In the genomic region with DNA sequence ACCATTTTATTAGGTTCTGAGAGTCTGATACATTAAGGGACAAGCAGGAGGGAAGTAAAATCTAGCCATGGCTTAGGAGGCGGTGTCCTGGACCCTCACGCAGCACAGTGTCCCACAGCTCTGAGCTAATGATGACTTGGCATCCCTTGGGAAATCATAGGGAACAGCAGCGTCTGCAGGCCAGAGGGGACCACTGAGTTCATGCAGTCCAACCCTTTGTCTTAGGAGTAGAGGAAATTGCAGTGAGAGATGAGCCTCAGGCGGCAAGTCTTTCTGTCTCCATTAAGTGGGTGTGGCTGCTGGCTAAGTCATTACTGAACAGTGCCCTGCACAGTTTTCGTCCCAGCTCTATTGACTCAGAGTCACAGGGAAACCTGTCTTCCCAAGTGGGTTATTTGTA, we compare ENCODE assay signal across 18 mouse cellular contexts.
DNase-seq lines count a peak whose midpoint lies in the region; ATAC-seq and TF ChIP-seq lines count a peak whose summit lies in the region.
"Had no signal": no experiment of that assay in that cellular context is flagged by ENCODE, and none has a peak within 500 bp of the region (broad histone marks: within the 10 kb centered on the region; RNA-seq: fewer than 3 reads in every experiment).

No protein-coding gene starts in this region.

- DNase-seq in heart, adult 11 months = peak; percentile 75
- DNase-seq in heart, adult 8-10 months (ENCODE audit: low spot score) = no peak
- peak; percentile 38 for DNase-seq in neural tube, embryonic 11.5 days (ENCODE audit: low spot score)
- DNase-seq in neural tube, embryonic 10.5 days (ENCODE audit: extremely low spot score, low spot score) = no peak
- no peak for DNase-seq in liver, postnatal 0 days
- DNase-seq: B cell, adult 2 months; heart, adult 2 months; kidney, adult 18-20 months; kidney, postnatal 14 days; lung, postnatal 10 days; thymus, postnatal 25 days had no signal

- peak overlapping the region; percentile 45; the same call in 1 of the 2 replicates for H3K27ac ChIP-seq in neural tube, embryonic 11.5 days (ENCODE audit: low read depth, low read length)
- H3K27ac ChIP-seq in hindbrain, embryonic 13.5 days = peak overlapping the region; percentile 80
- no peak overlapping the region for H3K27ac ChIP-seq in liver, postnatal 0 days (ENCODE audit: low read depth)
- H3K27ac ChIP-seq: embryonic facial prominence, embryonic 13.5 days; heart, adult 2 months; hindbrain, embryonic 15.5 days; left cerebral cortex, adult 2 months; liver, embryonic 12.5 days had no signal

- H3K4me3 ChIP-seq in neural tube, embryonic 11.5 days (ENCODE audit: low read depth, low read length) = no peak overlapping the region
- no peak overlapping the region for H3K4me3 ChIP-seq in hindbrain, embryonic 13.5 days
- no peak overlapping the region for H3K4me3 ChIP-seq in liver, postnatal 0 days (ENCODE audit: low read depth, low read length)
- H3K4me3 ChIP-seq: embryonic facial prominence, embryonic 13.5 days; heart, adult 2 months; hindbrain, embryonic 15.5 days; left cerebral cortex, adult 2 months; liver, embryonic 12.5 days; megakaryocyte, embryonic 14.5 days had no signal

- H3K4me2 ChIP-seq in neural tube, embryonic 11.5 days (ENCODE audit: low read depth) = no peak overlapping the region
- H3K4me2 ChIP-seq in hindbrain, embryonic 13.5 days = no peak overlapping the region
- H3K4me2 ChIP-seq in liver, postnatal 0 days (ENCODE audit: low read depth, low read length) = no peak overlapping the region
- H3K4me2 ChIP-seq: embryonic facial prominence, embryonic 13.5 days; hindbrain, embryonic 15.5 days; liver, embryonic 12.5 days had no signal

- H3K27me3 ChIP-seq in neural tube, embryonic 11.5 days (ENCODE audit: control insufficient read depth, insufficient read depth, low read length) = no peaks in the 10 kb centered on the region
- no peaks in the 10 kb centered on the region for H3K27me3 ChIP-seq in hindbrain, embryonic 13.5 days
- no peaks in the 10 kb centered on the region for H3K27me3 ChIP-seq in liver, postnatal 0 days (ENCODE audit: insufficient read depth, low read length)
- H3K27me3 ChIP-seq: embryonic facial prominence, embryonic 13.5 days; hindbrain, embryonic 15.5 days; liver, embryonic 12.5 days; megakaryocyte, embryonic 14.5 days had no signal

- whole genome bisulfite sequencing in neural tube, embryonic 11.5 days = 43% methylated on average over 5 of the region's 5 CpGs
- WGBS in hindbrain, embryonic 13.5 days = 24% methylated on average over 5 of the region's 5 CpGs
- 84% methylated on average over 5 of the region's 5 CpGs for WGBS in liver, postnatal 0 days (ENCODE audit: insufficient replicate concordance)

- TF ChIP-seq EP300 in liver, postnatal 0 days (IDR thresholded peaks at IDR 0.05; ENCODE audit: low read depth) = no peak

- TF ChIP-seq CTCF in liver, postnatal 0 days (IDR thresholded peaks at IDR 0.05; ENCODE audit: low read depth) = no peak

- no peaks in the 10 kb centered on the region for H3K36me3 ChIP-seq in neural tube, embryonic 11.5 days (ENCODE audit: control insufficient read depth, insufficient read depth, low read length)
- H3K36me3 ChIP-seq in hindbrain, embryonic 13.5 days = no peaks in the 10 kb centered on the region
- H3K36me3 ChIP-seq in liver, postnatal 0 days (replicated peaks; ENCODE audit: insufficient read depth, low read length) = no peaks in the 10 kb centered on the region
- H3K36me3 ChIP-seq: embryonic facial prominence, embryonic 13.5 days; hindbrain, embryonic 15.5 days; liver, embryonic 12.5 days had no signal

- H3K4me1 ChIP-seq in neural tube, embryonic 11.5 days (ENCODE audit: control insufficient read depth, insufficient read depth, low read length) = peaks cover 13% of the 10 kb centered on the region
- H3K4me1 ChIP-seq in hindbrain, embryonic 13.5 days (replicated peaks) = peaks cover 52% of the 10 kb centered on the region
- H3K4me1 ChIP-seq in liver, postnatal 0 days (ENCODE audit: insufficient read depth) = no peaks in the 10 kb centered on the region

- peak; percentile 64 for ATAC-seq in neural tube, embryonic 11.5 days (ENCODE audit: insufficient read depth, low FRiP score, low TSS enrichment)
- 0 out of 2 replicates have a peak, but pooled peaks have one; percentile 30 for ATAC-seq in hindbrain, embryonic 13.5 days (ENCODE audit: low FRiP score)
- no peak for ATAC-seq in liver, postnatal 0 days
- ATAC-seq in activated CD4-positive, CD25-positive, alpha-beta regulatory T cell, adult 4 months = no peak
- ATAC-seq: liver, embryonic 12.5 days had no signal

- no peak overlapping the region for H3K9ac ChIP-seq in neural tube, embryonic 11.5 days (ENCODE audit: low read length)
- no peak overlapping the region for H3K9ac ChIP-seq in hindbrain, embryonic 13.5 days
- no peak overlapping the region for H3K9ac ChIP-seq in liver, postnatal 0 days (replicated peaks)
- H3K9ac ChIP-seq: embryonic facial prominence, embryonic 13.5 days; hindbrain, embryonic 15.5 days; liver, embryonic 12.5 days had no signal

- H3K9me3 ChIP-seq in neural tube, embryonic 11.5 days (ENCODE audit: control insufficient read depth, low read length) = no peaks in the 10 kb centered on the region
- no peaks in the 10 kb centered on the region for H3K9me3 ChIP-seq in hindbrain, embryonic 13.5 days
- no peaks in the 10 kb centered on the region for H3K9me3 ChIP-seq in liver, postnatal 0 days (ENCODE audit: low read length)
- H3K9me3 ChIP-seq: embryonic facial prominence, embryonic 13.5 days; hindbrain, embryonic 15.5 days; liver, embryonic 12.5 days; megakaryocyte, embryonic 14.5 days had no signal

Comparison
In these comparisons a context has a peak if more than half of its experiments do, and no peak if none do; other contexts are left out.
1. DNase-seq: peak in heart, adult 11 months (single experiment) and neural tube, embryonic 11.5 days (single experiment); none in heart, adult 8-10 months (single experiment), neural tube, embryonic 10.5 days (single experiment) and liver, postnatal 0 days (single experiment).
2. ATAC-seq: peak in neural tube, embryonic 11.5 days (single experiment) and hindbrain, embryonic 13.5 days (single experiment); none in liver, postnatal 0 days (single experiment) and activated CD4-positive, CD25-positive, alpha-beta regulatory T cell, adult 4 months (single experiment).